Mouse (Mus musculus): Measurements from ENCODE around the gene Sh2d7.
"Not testable (repeated sequence)": the region's sequence is repeated elsewhere in the genome, so short reads cannot be mapped to it uniquely, and the experiment has no call there.

Sh2d7 gene

DNA sequence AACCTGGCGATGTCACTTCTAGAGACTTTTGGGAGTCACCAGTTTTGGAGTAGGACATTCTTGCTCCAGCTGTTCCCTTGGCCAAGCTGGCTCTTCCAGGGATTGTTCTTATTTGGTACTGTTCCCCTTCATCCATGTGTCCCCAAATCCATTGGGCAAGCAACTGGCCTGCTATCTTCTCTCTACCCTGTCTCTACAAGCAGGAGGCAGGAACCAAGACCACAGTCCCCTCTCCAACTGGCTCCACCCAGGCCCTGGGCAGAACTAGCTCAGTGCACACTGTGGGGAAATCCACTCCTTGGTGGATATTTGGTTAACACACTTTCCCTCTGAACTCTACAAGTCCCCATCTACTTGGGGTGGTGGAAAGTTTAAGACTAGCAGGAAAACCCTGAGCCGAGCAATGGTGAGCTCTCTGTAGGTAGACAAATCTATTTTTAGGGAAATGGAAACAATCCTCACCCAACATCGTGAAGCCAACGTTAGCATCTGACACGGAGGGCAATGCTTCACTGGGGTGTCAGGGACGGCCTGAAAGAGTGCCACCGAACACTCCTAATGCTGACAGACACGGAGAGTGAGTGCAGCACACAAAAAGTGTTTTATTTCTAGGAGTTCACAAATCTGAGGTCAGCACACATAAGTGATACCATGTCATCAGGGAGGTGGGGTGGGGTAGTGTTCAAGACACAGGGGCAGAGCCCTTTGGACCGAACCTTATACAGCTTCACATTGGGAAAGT is 5.6 kb downstream of the Sh2d7 start:
- in situ Hi-C loops (cut with MboI), result no loop called here

- in situ Hi-C loops (cut with MboI), result no loop called here
Measured at GRCm38 (mm10) chr9:54544954-54545315, 6.2 kb downstream of the Sh2d7 start.

GRCm38 (mm10) chr9:54547536-54547935 is 8.8 kb downstream of the Sh2d7 start:
- in situ Hi-C loops (cut with MboI), result no loop called here

DNA sequence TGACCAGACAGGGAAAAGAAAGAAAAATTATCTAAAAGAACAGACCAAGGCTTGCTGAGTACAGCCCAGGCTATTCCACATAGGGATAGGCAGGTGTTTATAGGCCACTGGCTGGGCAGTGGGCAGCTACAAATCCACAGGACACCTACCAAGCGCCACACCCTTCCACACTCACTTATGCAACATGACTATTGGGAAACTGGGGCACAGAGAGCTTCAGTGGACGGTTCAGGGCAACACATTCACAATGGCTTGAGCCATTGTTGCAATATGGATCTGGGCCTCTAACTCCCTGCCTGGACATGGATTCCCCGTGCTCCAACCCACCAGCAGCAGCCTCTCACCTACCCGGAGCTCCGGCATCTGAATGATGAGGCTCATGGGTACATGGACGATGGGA is 10.6 kb downstream of the Sh2d7 start:
- in situ Hi-C loops (cut with MboI), result no loop called here

DNA sequence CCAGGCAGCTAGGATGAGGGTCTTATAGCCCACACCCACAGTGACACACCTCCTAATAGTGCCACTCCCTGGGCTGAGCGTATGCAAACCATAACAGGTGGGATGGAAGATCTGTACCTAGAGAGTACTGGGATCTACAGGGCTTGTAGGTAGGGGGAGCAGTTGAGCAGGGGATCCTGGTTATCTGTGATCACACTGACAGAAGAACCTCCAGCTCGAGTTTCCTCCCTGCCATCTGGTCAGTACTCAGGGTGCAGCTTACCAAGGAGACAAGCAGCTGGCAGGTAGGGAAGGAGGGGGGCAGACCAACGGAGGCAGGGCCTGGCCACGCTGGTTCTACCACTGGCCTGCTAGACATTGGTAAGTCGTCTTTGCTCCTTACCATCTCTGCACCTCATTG is 13.6 kb downstream of the Sh2d7 start:
- in situ Hi-C loops (cut with MboI), result no loop called here

DNA sequence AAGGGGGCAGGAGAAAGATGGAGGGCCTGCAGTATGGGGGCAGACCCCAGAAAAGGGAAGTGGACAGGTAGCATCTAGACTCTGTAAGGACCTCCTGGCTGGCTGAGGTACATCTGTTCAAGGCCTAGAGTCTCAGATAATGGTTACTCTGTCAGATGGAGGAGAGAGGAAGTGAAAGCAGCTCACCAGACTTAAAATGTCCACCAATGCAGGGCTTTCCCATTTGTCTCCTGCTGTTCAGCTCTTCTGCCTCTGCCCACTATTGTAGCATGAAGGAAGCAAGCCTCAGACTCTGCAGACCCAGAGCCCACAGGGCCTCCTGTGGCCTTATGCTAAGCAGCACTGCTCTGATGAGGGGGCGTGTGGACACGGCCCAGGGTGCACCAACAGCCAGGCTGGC is 16.3 kb downstream of the Sh2d7 start:
- in situ Hi-C loops (cut with MboI), result no loop called here

DNA sequence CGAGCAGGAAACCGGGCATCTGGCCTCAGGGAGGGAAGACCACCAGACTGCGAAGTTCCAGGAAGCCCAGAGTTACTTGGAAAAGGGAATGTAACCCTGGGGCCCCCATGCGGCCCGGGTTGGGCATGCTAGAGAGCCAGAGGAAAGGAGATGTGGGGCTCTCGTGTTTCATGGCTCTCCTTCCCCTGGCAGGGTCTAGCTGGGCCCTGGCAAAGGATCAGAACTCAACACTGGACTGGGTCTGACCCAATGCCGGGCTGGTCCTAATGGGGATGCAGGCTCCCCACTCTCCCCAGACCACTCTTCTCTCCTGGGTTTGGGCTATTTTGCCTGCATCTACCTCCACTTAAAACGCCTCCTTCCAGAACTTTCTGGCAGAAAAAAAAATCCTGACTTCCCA is 19.9 kb downstream of the Sh2d7 start:
- in situ Hi-C loops (cut with MboI), result no loop called here

DNA sequence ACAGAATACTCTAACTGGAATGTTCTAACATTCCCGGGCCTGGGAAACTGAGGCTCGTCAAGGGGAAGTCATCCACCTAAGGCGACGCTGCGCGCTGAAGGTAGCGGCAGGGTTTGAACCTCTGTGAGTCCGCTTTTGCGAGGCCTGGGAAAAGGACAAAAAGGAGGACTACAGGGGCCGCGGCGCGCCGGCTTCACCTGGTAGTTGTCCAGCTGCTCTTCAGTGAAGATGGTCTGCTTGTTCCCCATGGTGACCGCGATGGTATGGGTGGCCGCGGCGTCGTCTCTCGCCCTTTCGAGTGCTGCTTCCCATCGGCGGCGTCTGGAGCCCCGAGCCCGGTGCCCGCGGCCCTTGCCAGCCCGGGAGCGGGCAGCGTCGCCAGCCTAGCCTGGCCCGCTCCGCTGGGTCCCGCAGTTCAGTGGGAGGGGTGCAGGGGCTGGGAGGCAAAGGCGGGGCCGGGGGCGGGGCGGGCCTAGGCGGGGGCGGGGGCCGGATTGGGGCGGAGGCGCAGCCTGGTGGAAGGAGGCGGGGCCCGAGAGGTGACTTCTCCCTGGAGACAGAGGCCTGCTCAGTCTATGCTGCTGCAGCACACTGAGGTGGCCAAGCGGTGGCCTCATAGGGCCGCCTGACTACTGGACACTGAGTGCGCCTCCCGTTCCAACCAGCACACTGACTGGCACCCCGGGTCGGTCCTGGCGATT is 21.1 kb downstream of the Sh2d7 start, which contains the start of gene Cib2:
Gene Cib2 (minus strand): TSS at position 448 of the 701 bp plus-strand sequence.
- in situ Hi-C loops (cut with MboI), result no loop called here

DNA sequence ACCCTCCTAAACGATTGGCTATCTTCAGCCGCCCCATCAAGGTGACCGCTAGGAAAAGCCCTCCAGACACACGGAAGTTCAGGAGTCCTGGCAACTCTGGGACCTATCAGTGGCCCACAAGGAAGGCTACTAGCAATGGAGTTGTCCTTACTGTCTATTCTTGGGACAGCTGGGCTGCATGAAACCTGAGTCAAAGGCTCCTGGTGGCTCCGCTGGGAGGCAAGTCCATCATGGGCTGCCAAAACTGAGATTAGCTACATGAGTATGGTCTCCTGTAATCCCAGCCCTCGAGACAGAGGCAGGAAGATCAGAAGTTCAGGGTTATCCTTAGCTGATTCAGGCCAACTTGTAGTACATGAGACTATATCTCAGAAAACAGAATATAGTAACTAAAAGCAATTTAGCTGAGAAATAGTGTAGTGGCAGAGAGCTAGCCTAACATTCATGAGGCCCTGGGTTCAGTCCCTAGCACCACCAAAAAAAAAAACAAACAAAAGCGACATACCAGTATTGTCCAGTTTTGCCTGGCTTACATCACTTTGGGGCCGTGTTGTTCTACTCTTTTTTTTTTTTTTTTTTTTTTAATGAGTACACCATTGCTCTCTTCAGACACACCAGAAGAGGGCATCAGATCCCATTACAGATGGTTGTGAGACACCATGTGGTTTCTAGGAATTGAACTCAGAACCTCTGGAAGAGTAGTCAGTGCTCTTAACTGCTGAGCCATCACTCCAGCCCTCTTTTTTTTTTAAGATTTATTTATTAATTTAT is 22.2 kb downstream of the Sh2d7 start:
- in situ Hi-C loops (cut with MboI), result no loop called here

DNA sequence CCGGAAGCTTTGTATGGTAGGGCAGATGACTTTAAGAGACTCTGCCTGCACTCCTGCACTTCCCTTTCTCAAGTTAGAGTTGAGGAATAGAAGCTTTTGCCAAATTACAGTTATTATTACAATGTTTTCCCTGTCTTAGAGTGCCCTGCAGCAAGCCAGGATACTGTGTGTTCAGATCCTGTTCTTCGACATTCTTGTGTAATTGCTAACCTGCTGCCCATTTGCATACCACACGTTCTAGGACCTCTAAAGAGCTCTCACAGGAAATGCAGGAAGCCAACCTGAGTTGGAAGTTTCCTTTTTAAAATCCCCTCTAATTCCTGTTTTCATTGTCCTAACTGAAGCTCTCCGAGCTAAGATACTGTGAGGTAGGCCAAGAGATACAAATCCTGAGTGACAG is 28.2 kb downstream of the Sh2d7 start:
- in situ Hi-C loops (cut with MboI), result no loop called here

DNA sequence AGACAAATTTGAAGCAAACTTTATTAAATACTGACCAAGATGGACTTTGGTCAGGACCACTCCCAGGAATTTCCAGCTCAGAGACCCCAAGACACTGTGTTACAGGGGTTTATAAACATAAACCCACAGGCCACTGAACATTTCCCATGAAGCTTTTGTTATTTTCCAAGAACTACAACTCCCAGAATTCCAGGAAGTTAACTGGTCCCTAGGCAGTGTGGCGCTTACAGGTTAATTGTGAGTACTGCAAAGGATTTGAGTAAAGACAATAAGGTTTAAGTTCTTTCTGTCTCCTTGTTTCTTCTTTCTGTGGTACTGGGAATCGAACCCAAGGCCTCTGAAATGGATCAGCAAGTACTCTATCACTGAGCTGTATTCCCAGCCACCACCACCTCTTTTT is 29.9 kb downstream of the Sh2d7 start:
- in situ Hi-C loops (cut with MboI), result no loop called here

DNA sequence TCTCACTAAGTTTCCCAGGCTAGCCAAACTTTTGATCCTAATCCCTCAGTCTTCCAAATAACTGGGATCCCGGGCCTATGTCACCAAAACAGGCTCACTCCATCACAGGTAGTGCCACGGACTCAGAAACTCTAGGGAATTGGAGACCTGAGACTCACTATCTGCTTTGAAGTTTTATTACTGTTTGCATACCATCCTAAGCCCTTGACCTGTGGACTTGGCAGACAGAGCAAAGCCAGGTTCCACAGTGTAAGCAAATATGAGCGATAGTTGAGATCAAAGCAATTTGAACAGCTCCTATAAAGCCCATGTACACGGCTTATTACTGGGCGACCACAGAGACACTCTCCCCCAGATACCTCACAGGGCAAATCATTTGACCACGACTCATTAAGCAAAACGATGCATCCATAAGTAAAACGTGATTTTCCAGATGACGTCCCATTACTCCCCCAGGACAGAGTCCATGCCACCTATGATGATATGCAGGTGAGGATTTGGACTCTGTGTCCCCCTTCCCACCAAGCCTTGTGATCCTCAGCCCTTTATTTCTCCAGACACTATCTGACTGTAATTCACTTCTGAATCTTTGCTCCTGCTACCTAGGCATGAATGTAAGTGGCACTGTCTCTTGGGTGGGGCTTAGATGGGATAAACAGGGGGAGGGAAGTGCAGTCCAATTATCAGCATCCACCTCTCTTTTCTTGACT is 32.5 kb downstream of the Sh2d7 start:
- in situ Hi-C loops (cut with MboI), result no loop called here

DNA sequence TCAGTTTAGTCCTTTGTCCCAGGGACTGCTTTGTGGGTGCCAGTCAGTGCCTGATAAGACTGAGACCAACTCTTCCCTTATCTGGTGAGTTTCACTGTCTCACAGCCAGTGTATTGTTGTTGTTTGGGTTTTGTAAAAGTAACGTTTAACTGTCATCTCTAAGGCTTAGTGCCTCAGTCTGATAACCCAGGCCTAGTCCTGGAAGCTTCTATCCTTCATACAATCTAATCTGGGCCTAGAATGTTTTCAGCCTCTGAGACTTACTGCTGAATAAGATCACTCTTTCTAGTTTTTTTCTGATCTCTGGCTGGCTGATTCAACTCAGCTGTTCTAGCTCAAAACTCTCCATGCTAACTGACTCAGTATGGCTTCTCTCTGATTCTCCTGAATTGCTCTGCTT is 44.9 kb downstream of the Sh2d7 start:
- in situ Hi-C loops (cut with MboI), result no loop called here

DNA sequence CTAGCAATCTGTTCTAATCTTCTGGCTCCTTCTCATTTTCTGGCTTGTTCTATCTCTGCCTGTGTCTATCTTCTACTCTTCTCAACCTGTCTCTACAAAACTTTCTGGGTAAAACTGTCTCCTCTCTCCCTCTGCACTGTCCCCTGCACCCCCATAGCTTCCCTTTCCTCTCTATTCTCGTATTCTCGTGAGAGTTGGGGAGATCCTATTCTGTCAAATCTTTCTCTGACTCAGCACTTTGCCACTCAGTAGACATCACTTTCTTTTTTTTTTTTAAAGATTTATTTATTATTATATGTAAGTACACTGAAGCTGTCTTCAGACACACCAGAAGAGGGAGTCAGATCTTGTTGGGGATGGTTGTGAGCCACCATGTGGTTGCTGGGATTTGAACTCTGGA is 45.3 kb downstream of the Sh2d7 start:
- in situ Hi-C loops (cut with MboI), result not testable (repeated sequence)

DNA sequence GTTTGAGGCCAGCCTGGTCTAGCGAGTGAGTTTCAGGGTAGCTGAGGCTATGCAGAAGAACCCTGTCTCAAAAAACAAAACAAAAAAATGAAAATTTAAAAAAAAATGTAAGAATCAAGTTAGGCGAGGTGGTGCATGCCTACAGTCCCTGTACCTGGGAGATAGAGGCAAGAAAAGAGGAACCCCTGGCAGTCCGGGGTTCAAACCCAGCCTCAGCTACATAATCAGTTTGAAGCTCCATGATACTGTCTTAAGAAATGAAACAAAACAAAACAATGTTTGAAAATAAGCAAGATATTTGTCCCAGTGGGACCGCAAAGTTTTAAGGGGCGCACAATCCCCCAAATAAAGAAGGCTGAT is 47.0 kb downstream of the Sh2d7 start:
- in situ Hi-C loops (cut with MboI), result no loop called here

- in situ Hi-C loops (cut with MboI), result no loop called here
Measured at GRCm38 (mm10) chr9:54586199-54587061, 47.6 kb downstream of the Sh2d7 start, which contains the start of gene Idh3a. Idh3a (plus strand) TSS chr9:54586334.

DNA sequence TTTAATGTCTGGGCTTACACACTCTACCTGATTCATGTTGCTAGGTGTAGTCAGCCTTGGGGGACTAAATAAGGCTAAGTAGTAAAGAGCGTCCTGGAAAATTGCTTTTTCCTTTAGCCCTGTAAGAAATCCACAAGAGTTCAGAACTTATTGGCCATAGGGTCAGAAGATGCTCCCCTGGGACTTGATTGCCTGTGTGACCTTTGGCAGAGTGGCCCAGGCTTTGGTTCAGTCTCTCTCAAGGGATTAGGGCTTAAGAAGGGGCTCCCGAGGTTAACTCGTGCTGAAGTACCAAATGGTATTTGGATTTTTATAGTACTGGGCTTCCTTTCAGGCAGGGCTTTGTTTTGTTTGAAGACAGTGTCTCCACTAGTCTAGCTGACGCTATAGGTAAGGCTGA is 49.1 kb downstream of the Sh2d7 start:
- in situ Hi-C loops (cut with MboI), result no loop called here

- in situ Hi-C loops (cut with MboI), result not testable (repeated sequence)
Measured at GRCm38 (mm10) chr9:54593652-54594051, 54.9 kb downstream of the Sh2d7 start.
